Mouse (Mus musculus) forebrain, embryonic 16.5 days (tissue): ENCODE results near the gene Zfp358. TPM values are rescaled to one million over a fixed set of nuclear protein-coding genes. Genes with fewer than 3 reads are reported as not detected.

Source experiments
- ATAC-seq: fragments of 200-750 bp; cut with Nextera tagmentation; 2 replicates; pipeline ENCODE4 v1.8.0; 2017; ENCODE audit warnings: mild to moderate bottlenecking, moderate library complexity
- H3K27ac ChIP-seq: fragments of 300-500 bp; sonication (generic); 2 replicates; pipeline ENCODE4 v1.5.1; 2014; ENCODE audit warnings: low read length, control low read depth
- H3K27me3 ChIP-seq: fragments of 300-500 bp; sonication (generic); replicated peaks from 2 replicates; pipeline ENCODE4 v1.6.1; 2014; ENCODE audit warnings: low read length; ENCODE audit not compliant: control insufficient read depth, insufficient read depth
- H3K36me3 ChIP-seq: fragments of 300-500 bp; sonication (generic); 2 replicates; pipeline ENCODE4 v1.6.1; 2014; ENCODE audit not compliant: control insufficient read depth, insufficient read depth
- H3K4me1 ChIP-seq: fragments of 300-500 bp; sonication (generic); replicated peaks from 2 replicates; pipeline ENCODE4 v1.6.1; 2014; ENCODE audit warnings: low read length; ENCODE audit not compliant: control insufficient read depth, insufficient read depth
- H3K4me2 ChIP-seq: fragments of 300-500 bp; sonication (generic); 2 replicates; pipeline ENCODE4 v1.6.1; 2014; ENCODE audit warnings: mild to moderate bottlenecking, low read length, control low read depth
- H3K4me3 ChIP-seq: fragments of 300-500 bp; sonication (generic); replicated peaks from 2 replicates; pipeline ENCODE4 v1.5.1; 2014; ENCODE audit warnings: mild to moderate bottlenecking, low read length, control low read depth
- H3K9ac ChIP-seq: fragments of 300-500 bp; sonication (generic); replicated peaks from 2 replicates; pipeline ENCODE4 v1.6.1; 2014; ENCODE audit warnings: low read depth, low read length, control low read depth
- H3K9me3 ChIP-seq: fragments of 300-500 bp; sonication (generic); 2 replicates; pipeline ENCODE4 v1.6.1; 2016; ENCODE audit warnings: low read length; ENCODE audit not compliant: control insufficient read depth
- whole genome bisulfite sequencing: fragments of 180-500 bp; shearing (Covaris S2); extraction: QIAGEN DNeasy Blood & Tissue Kit; methylation state at CpG from one replicate; pipeline ENCODE4 v1.1.7; 2014; 5-methylcytosine and 5-hydroxymethylcytosine counted together
- polyA plus RNA-seq: library from polyadenylated mRNA; unstranded; fragments of >200 nt; fragmentation: Nextera tagmentation; extraction: Ambion mirVana; gene quantifications from 2 replicates; pipeline ENCODE4 v1.2.1, GENCODE M21; 2015

Zfp358 gene
- polyA plus RNA-seq, 1 experiment from 2014 or later: 76.7 TPM

DNA sequence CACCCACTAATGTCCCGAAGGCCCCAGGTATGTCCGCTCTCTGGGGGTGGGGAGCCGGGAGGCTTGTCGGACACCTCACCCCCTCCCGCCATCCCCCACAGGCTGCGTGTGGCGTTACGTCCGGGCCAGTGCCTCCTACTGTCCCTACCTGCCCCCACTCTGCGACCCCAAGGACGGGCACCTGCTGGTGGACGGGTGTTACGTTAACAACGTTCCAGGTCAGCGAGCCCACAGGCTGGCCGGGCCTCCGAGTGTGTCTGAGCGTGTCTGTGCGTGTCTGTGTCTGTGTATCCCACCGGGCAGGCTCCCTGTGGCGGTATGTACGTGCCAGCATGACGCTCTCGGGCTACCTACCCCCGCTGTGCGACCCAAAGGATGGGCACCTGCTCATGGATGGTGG lies 44.7 kb downstream of the Zfp358 start:
- Histone ChIP-seq H3K4me3 (no peak overlapping the region), H3K4me2 (no peak overlapping the region), H3K27me3 (no peaks in the 10 kb centered on the region), H3K36me3 (peaks cover 15% of the 10 kb centered on the region), H3K9ac (no peak overlapping the region), H3K27ac (no peak overlapping the region), H3K9me3 (no peaks in the 10 kb centered on the region), H3K4me1 (no peaks in the 10 kb centered on the region)
- no peak for ATAC-seq
- 96% methylated on average over 26 of the region's 26 CpGs for WGBS

DNA sequence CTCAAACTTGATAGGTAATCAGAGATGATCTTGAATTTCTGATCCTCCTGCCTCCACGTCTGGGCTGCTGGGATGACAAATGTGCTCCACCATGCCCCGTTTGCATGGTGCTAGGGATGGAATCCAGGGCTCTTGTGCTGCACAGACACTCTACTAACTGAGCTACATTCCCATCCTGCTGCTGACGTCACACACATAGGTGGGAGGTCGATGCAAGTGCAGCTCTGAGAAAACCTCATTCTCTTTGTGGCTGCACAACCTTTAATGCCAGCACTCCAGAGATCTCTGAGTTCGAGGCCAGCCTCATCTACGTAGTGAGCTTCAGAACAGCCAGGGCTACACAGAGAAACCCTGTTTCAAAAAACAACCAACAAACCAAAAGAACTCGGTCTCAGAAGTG lies 46.2 kb downstream of the Zfp358 start:
- ATAC-seq: no peak
- no peaks in the 10 kb centered on the region for H3K4me1 ChIP-seq
- peaks cover 20% of the 10 kb centered on the region for H3K36me3 ChIP-seq
- H3K27me3 ChIP-seq: no peaks in the 10 kb centered on the region
- WGBS: 85% methylated on average over 7 of the region's 7 CpGs
- no peak overlapping the region for H3K27ac ChIP-seq
- no peaks in the 10 kb centered on the region for H3K9me3 ChIP-seq
- H3K4me2 ChIP-seq: no peak overlapping the region
- no peak overlapping the region for H3K9ac ChIP-seq
- no peak overlapping the region for H3K4me3 ChIP-seq

DNA sequence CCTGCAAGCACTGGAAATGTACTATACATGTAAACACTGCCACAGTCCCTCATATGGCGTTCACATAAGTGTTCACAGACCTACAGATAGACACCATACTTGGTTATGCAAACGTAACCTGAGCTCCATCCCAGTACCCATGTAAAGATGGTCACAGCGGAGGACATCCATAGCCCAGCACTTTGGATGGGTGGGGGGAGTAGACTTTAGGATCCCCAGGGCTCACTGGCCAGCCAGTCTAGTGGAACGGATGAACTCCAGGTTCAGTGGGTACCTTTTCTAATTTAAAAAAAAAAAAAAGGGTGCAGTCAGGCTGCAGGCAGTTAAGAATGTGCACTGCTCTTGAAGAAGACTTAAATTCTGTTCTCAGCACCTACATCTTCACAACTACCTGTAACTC lies 47.1 kb downstream of the Zfp358 start:
- no peak overlapping the region for H3K9ac ChIP-seq
- ATAC-seq: no peak
- no peak overlapping the region for H3K4me2 ChIP-seq
- peaks cover 23% of the 10 kb centered on the region for H3K36me3 ChIP-seq
- H3K27ac ChIP-seq: no peak overlapping the region
- 89% methylated on average over 4 of the region's 4 CpGs for WGBS
- H3K4me1 ChIP-seq: no peaks in the 10 kb centered on the region
- no peaks in the 10 kb centered on the region for H3K9me3 ChIP-seq
- no peaks in the 10 kb centered on the region for H3K27me3 ChIP-seq
- no peak overlapping the region for H3K4me3 ChIP-seq

DNA sequence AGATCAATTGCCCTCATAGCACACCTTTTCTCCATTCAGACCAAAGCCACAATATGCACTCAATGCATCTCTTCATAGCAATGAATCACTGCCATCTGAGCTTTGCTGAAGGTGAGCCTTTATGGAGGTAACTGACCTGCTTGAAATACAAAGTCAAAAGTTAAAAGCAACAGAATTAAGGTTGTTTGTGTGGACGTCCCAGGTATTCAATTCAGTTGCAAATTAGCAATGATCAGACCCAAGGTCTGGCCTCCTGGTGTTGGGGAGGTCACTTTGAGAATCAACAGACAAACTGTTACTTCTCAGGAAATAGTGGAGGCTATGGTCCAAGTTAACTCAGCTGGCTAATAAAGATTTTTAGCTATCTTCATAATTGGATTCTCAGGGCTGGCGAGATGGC lies 53.6 kb downstream of the Zfp358 start:
- Histone ChIP-seq H3K27ac (no peak overlapping the region), H3K4me1 (no peaks in the 10 kb centered on the region), H3K9ac (no peak overlapping the region), H3K4me2 (no peak overlapping the region), H3K27me3 (no peaks in the 10 kb centered on the region), H3K36me3 (peaks cover 9% of the 10 kb centered on the region; the same call in 1 of the 2 replicates), H3K4me3 (no peak overlapping the region), H3K9me3 (no peaks in the 10 kb centered on the region)
- 92% methylated on average over 2 of the region's 2 CpGs for WGBS
- no peak for ATAC-seq

Other genes starting within 250 kb of the Zfp358 start
- 53.4 and 66.7 TPM in 2 replicates for gene Insr, start 213.5 kb upstream of the Zfp358 start, polyA plus RNA-seq
- 0.27 TPM in 1 of 2 replicates, not detected in the other for gene A430078G23Rik, start 139.7 kb upstream of the Zfp358 start, polyA plus RNA-seq
- gene Arhgef18, start 100.1 kb upstream of the Zfp358 start, polyA plus RNA-seq: 12.5 and 12.9 TPM in 2 replicates
- gene Pex11g, start 25.5 kb upstream of the Zfp358 start, polyA plus RNA-seq: 3.0 and 3.7 TPM in 2 replicates
- 0.16 TPM in 2 replicates for gene Tex45, start 22.3 kb upstream of the Zfp358 start, polyA plus RNA-seq
- 88.3 and 111 TPM in 2 replicates for gene Mcoln1, start 7.3 kb downstream of the Zfp358 start, polyA plus RNA-seq
- gene Pnpla6, start 22.2 kb downstream of the Zfp358 start, polyA plus RNA-seq: 27.3 and 36.0 TPM in 2 replicates
- gene C330021F23Rik, start 74.9 kb downstream of the Zfp358 start, polyA plus RNA-seq: 0.29 and 0.56 TPM in 2 replicates
- 38.1 and 39.3 TPM in 2 replicates for gene Camsap3, start 94.2 kb downstream of the Zfp358 start, polyA plus RNA-seq
- gene Xab2, start 128.2 kb downstream of the Zfp358 start, polyA plus RNA-seq: 69.3 and 71.2 TPM in 2 replicates
- 79.0 and 83.6 TPM in 2 replicates for gene Pet100, start 128.4 kb downstream of the Zfp358 start, polyA plus RNA-seq
- 0.41 and 0.98 TPM in 2 replicates for gene Pcp2, start 132.4 kb downstream of the Zfp358 start, polyA plus RNA-seq
- gene Stxbp2, start 137.8 kb downstream of the Zfp358 start, polyA plus RNA-seq: 49.6 and 85.0 TPM in 2 replicates
- 0.45 and 0.71 TPM in 2 replicates for gene Retn, start 162.6 kb downstream of the Zfp358 start, polyA plus RNA-seq
- not detected in 2 replicates for gene Mcemp1, start 172.6 kb downstream of the Zfp358 start, polyA plus RNA-seq
- gene Fcor, start 179.2 kb downstream of the Zfp358 start, polyA plus RNA-seq: 10.0 and 14.2 TPM in 2 replicates
- 64.8 and 69.6 TPM in 2 replicates for gene Trappc5, start 183.2 kb downstream of the Zfp358 start, polyA plus RNA-seq
- 0.25 and 0.30 TPM in 2 replicates for gene Fcer2a, start 201.0 kb downstream of the Zfp358 start, polyA plus RNA-seq
- not detected in 2 replicates for gene Clec4g, start 227.5 kb downstream of the Zfp358 start, polyA plus RNA-seq